8 mouse cellular contexts compared by ENCODE assay signal in genomic region chr16:57548608-57549007, GRCm38 (mm10). TPM values are rescaled to one million over a fixed set of nuclear protein-coding genes. Genes with fewer than 3 reads are reported as not detected.
A peak's percentile ranks its signal among the peaks of the same experiment; 100 is the strongest.
DNase-seq lines count a peak whose midpoint lies in the region; ATAC-seq and TF ChIP-seq lines count a peak whose summit lies in the region.

No protein-coding gene starts in this region.

- peak overlapping the region; percentile 98 for H3K27ac ChIP-seq in heart, embryonic 10.5 days
- H3K27ac ChIP-seq in thymus, adult 2 months (ENCODE audit: control insufficient read depth, insufficient read depth, low read length) = no peak overlapping the region
- no peak overlapping the region for H3K27ac ChIP-seq in liver, embryonic 13.5 days

- peak overlapping the region; percentile 73 for H3K4me2 ChIP-seq in liver, embryonic 13.5 days

- no peaks in the 10 kb centered on the region for H3K9me3 ChIP-seq in heart, embryonic 10.5 days
- H3K9me3 ChIP-seq in liver, embryonic 13.5 days (replicated peaks) = no peaks in the 10 kb centered on the region

- peaks cover 8% of the 10 kb centered on the region for H3K36me3 ChIP-seq in heart, embryonic 10.5 days
- no peaks in the 10 kb centered on the region for H3K36me3 ChIP-seq in thymus, adult 2 months (ENCODE audit: control insufficient read depth, insufficient read depth, low read length)
- no peaks in the 10 kb centered on the region for H3K36me3 ChIP-seq in liver, embryonic 13.5 days

- H3K4me3 ChIP-seq in heart, embryonic 10.5 days = peak overlapping the region; percentile 82
- H3K4me3 ChIP-seq in thymus, adult 2 months (ENCODE audit: control insufficient read depth, insufficient read depth, low read length) = peak overlapping the region; percentile 54
- peak overlapping the region; percentile 64 for H3K4me3 ChIP-seq in liver, embryonic 13.5 days (replicated peaks)

- DNase-seq in heart, embryonic 10.5 days (ENCODE audit: low spot score) = no peak
- no peak for DNase-seq in heart, adult 18-20 months
- no peak for DNase-seq in thymus, adult 2 months
- DNase-seq in thymus, postnatal 25 days = no peak
- no peak for DNase-seq in liver, embryonic 13.5 days
- DNase-seq in ovary, postnatal 36 days (ENCODE audit: low spot score) = no peak
- DNase-seq in adrenal gland, adult 2 months = no peak
- DNase-seq in thymus, adult 18-20 months = no peak

- ATAC-seq in liver, embryonic 13.5 days (ENCODE audit: low read depth) = no peak

- H3K27me3 ChIP-seq in heart, embryonic 10.5 days (ENCODE audit: insufficient read depth, poor library complexity, severe bottlenecking) = no peaks in the 10 kb centered on the region
- H3K27me3 ChIP-seq in thymus, adult 2 months (ENCODE audit: control insufficient read depth, insufficient read depth, low read length) = no peaks in the 10 kb centered on the region
- peaks cover 23% of the 10 kb centered on the region for H3K27me3 ChIP-seq in liver, embryonic 13.5 days

- H3K9ac ChIP-seq in liver, embryonic 13.5 days = peak overlapping the region; percentile 66; the same call in 1 of the 2 replicates

- H3K4me1 ChIP-seq in heart, embryonic 10.5 days = peaks cover 23% of the 10 kb centered on the region
- peaks cover 4% of the 10 kb centered on the region; the same call in 1 of the 2 replicates for H3K4me1 ChIP-seq in thymus, adult 2 months (replicated peaks; ENCODE audit: control insufficient read depth, insufficient read depth, low read length)
- H3K4me1 ChIP-seq in liver, embryonic 13.5 days (replicated peaks) = peaks cover 7% of the 10 kb centered on the region

- 53% methylated on average over 2 of the region's 2 CpGs for WGBS in heart, embryonic 10.5 days
- WGBS in thymus, adult 2 months = 74% methylated on average over 2 of the region's 2 CpGs
- WGBS in liver, embryonic 13.5 days (ENCODE audit: insufficient replicate concordance) = 50% methylated on average over 2 of the region's 2 CpGs

- TF ChIP-seq POLR2A in thymus, adult 2 months (IDR thresholded peaks at IDR 0.05; ENCODE audit: control insufficient read depth, extremely low read depth, insufficient read depth, low read length, poor library complexity) = no peak

- no peak for TF ChIP-seq CTCF in thymus, adult 2 months (IDR thresholded peaks at IDR 0.05; ENCODE audit: borderline replicate concordance, control insufficient read depth, extremely low read depth, insufficient read depth, low read length, poor library complexity)

RNA-seq across cellular contexts. Expression of gene Cmss1, which starts 58.1 kb away (rescaled TPM):
- 36.2 and 43.7 TPM in 2 replicates for polyA plus RNA-seq in heart, embryonic 10.5 days (2016; fragmentation: Nextera tagmentation; extraction: Ambion mirVana)
- total RNA-seq in heart, adult 18-20 months (2021) = 10 to 100 TPM; 70.2 to 79.9 TPM
- 6.2 and 8.4 TPM in 2 replicates for polyA plus RNA-seq in thymus, adult 2 months (2012; rRNA removed)
- 36.9 and 43.6 TPM in 2 replicates for polyA plus RNA-seq in liver, embryonic 13.5 days (2015; fragmentation: Nextera tagmentation; extraction: Ambion mirVana)
- 10 to 100 TPM; 14.3 to 19.6 TPM for total RNA-seq in adrenal gland, adult 2 months (2021)
- 9.7 and 11.4 TPM in 2 replicates for polyA plus RNA-seq in adrenal gland, adult 2 months (2012; rRNA removed)
